Mouse (Mus musculus) kidney, postnatal 10 days (tissue): Measurements from ENCODE around the gene Egfl6.

Experiments used
- DNase-seq: peaks from one replicate; pipeline ENCODE4 v3.0.0; 2021; ENCODE audit warnings: mixed read lengths

Egfl6 gene

DNA sequence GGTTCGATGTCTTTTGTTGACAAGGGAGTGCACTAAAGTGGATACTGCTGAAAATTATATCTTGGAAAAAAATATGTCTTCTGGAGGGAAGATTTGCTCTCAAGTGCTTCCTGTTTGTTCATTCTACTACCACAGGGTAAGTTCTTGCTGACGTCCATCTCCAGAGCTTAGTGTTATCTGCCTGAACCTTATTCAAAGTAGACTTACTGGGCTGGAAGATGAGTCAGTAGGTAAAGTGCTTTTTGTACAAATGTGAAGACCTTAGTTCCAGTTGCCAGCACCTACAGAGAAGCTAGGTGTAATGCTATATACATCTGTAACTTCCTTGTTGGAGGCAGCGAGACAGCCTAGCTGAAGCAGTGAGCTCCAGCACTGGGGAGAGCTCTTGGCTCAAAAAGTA is 69.6 kb downstream of the Egfl6 start:
- DNase-seq, result no peak

- peak; percentile 51 for DNase-seq
Observed at GRCm38 (mm10) chrX:166514035-166514434, 71.5 kb downstream of the Egfl6 start.

DNA sequence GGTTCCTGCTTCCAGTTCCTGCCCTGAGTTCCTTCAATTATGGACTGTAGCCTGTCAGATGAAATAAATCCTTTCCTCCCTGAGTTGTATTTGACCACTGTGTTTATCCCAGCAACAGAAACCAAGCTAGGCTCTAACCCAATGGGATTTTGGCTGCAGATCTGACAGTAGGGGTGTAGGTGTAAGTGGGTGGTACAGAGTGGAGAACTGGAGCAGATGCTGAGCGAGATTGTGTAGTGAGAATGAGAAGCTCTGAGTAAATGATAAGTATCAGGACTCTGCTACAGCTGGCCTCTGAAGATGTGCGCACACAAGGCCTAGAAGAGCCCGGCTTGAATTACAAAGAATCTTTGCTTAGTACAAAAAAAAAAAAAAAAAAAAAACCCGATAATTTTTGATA is 73.4 kb downstream of the Egfl6 start:
- no peak for DNase-seq

DNA sequence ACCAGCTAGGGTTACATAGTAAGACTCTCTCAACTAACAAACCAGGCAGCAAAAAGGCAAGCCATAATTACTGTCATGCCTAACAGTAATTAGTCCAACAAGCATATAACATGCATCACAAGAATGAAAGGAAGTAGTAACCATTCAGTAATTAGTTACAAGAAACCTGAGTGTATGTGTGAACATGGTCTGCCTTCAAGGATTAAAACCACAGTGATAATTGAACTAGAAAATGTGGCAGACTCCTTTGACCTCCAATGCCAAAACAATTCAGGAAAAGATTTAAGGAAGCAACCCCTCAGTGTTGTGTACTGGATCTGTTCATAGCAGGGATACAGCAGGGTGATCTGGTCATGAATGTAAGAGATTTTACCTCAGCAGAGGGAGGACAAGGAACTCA is 74.4 kb downstream of the Egfl6 start:
- DNase-seq, result no peak

GRCm38 (mm10) chrX:166509761-166510738 is 75.5 kb downstream of the Egfl6 start:
- DNase-seq, result peak; percentile 95

- no peak for DNase-seq
Observed at GRCm38 (mm10) chrX:166504421-166504820, 81.1 kb downstream of the Egfl6 start.

GRCm38 (mm10) chrX:166499496-166500190 is 85.9 kb downstream of the Egfl6 start:
- no peak for DNase-seq

GRCm38 (mm10) chrX:166497771-166498170 is 87.7 kb downstream of the Egfl6 start:
- DNase-seq, result no peak

DNA sequence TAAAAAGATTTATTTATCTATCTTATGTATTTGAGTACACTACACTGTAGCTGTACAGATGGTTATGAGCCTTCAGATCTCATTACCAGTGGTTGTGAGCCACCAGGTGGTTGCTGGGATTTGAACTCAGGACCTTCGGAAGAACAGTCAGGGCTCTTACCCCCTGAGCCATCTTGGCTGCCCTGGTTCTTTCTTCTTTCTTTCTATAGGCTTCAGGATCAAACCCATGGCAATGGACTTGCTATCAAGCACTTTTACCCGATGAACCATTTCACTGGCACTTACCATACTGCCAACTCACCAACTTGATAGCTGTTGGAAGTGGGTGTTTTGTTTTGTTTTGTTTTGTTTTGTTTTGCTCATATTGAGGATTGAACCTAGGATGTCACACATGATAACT is 90.5 kb downstream of the Egfl6 start:
- DNase-seq, result no peak

GRCm38 (mm10) chrX:166479365-166479983 is 106.0 kb downstream of the Egfl6 start, which contains the start of gene Rab9:
Gene Rab9 (minus strand): TSS chrX:166479867.
- DNase-seq, result peak; percentile 97

- peak; percentile 14 for DNase-seq
Observed at GRCm38 (mm10) chrX:166478631-166479364, 106.7 kb downstream of the Egfl6 start.

DNA sequence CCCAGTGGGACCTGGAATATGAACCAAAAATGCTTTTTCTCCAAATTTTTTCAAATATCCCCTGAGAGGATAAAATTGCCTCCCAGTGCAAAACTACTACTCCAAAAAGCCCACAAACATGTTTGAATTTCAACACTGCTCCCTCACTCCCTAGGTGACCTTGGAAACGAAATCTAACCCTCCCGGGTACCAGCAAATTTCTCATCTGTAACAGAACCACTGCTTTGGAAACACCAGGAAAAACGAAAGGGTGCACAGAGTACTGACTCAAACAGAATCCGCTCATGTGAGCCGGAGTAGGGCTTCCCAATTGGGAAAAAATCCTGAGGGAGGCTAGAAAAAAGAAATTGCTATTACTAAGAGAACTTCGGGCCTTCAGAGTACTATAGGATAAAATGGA is 108.1 kb downstream of the Egfl6 start:
- DNase-seq, result no peak
